Mouse (Mus musculus) embryo, embryonic 9.5 days (tissue): ENCODE data around the gene Hap1.

ENCODE experiments used
- DNase-seq: peaks from one replicate; pipeline ENCODE4 v3.0.0-alpha.2; 2017; ENCODE audit errors: extremely low spot score

Hap1 gene

GRCm38 (mm10) chr11:100355972-100356818 lies at the start of gene Hap1:
Hap1 (minus strand) TSS chr11:100356128.
- DNase-seq: peak; percentile 82

- DNase-seq: no peak
These were observed 48.6 kb upstream of the Hap1 start for GRCm38 (mm10) chr11:100404456-100405074.

DNA sequence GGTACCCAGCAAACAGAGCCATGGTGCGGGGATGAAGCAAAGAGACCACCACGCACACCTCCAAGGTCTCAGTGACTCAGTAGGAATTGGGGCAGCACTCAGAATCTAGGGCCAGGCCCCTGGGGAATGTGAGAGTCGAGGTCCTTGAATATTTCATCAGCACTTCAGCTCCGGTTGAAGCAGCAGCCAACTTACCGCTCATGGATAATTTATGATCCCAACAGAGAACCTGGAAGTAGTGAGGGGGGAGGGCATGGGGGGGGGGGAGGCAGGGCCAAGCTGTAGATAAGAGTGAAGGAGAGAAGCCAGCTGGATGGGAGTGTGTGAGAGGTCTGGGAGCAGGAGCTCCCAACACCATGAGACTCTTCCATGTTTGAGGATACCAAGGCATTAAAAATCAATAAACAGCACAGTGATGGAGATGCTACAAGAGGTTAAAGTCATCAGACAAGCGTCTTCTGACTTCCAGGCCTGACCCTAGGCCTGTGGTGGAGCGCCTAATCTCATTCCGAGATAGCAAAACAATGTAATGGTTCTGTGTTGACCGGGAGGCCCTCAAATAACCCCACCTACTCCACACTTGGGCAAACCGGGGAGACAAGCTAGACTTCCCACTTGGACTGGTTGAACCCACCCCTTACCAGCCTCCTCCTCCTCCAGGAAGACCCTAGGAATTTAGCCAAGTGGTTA lies 47.7 kb upstream of the Hap1 start:
- no peak for DNase-seq

GRCm38 (mm10) chr11:100402682-100403081 lies 46.8 kb upstream of the Hap1 start:
- no peak for DNase-seq

- DNase-seq: no peak
These were observed 46.3 kb upstream of the Hap1 start for GRCm38 (mm10) chr11:100402240-100402639.

- DNase-seq: no peak
These were observed 44.9 kb upstream of the Hap1 start for GRCm38 (mm10) chr11:100400842-100401241.

DNA sequence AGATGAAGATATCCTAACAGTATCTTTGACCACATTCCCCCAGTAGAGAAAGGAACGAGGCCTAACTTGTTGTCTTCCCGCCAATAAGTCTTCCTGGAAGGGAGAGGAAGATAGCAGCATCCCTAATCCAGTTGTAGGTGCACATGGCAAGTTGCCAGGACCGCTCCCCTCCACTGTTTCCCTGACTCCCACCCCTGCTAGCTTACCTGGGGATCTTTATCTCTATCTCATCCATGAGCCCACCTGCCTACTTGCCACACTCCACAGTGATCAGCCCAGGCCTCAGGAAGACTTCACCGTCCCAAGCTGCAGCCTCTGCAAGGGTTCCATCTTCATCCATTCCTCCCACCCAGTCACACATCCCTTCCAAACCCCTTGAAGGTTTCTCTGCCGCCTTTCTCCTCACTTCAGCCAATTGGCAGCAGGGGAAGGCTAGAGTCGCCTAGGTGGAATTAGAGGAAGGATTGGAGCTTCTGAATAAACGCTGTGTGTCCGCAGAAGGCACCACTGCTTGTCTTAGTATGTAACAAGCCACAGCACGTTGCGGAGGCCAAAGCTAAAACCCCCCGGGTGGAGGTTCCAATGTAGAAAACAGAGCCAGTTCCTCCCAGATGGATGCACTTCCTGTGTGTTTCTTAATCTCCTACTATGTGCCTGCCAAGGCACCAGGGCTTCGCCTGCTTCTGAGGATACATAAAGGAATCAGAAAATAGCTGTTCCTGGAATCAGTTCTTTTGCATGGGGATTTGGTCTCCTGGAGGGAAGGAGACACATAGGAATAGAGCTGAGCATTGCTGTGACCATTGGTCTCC lies 44.0 kb upstream of the Hap1 start:
- no peak for DNase-seq

DNA sequence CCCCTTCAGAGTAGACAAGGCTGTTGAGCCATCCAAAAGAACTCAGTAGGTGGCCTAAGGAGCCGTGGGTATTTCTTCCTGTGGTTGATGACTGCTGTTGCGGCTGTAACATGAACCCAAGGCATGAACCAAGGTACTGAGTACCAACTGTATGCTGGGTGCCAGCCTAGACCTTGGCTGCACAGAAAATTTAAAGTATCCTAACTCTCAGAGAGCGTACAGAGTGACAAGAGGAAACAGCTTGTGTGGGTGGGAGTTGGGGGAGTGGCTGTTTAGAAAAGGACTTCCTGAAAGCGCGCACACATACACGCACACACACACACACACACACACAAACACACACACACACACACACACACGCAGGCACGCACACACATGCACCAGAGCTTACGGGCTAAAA lies 43.4 kb upstream of the Hap1 start:
- no peak for DNase-seq

DNA sequence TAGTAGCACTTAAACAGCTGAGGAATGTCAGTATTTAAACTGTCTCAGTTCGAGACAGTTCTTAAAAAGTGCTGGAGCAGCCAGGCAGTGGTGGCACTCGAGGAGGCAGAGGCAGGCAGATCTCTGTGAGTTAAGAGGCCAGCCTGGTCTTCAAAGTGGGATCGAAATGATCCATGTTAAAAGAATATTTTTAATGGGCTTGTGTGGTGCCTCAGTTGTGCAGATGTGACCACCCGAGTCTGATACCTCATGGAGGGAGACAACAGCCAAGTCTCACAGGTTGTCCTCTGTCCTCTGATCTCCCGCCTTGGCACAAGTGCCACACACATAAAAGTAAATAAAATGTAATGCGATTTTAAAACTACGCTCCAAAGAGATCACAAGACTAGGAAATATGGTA lies 42.6 kb upstream of the Hap1 start:
- DNase-seq: no peak

- DNase-seq: peak; percentile 99
These were observed 41.9 kb upstream of the Hap1 start, which contains the start of gene Jup for GRCm38 (mm10) chr11:100397600-100398389. Jup (minus strand) TSS chr11:100397763.

DNA sequence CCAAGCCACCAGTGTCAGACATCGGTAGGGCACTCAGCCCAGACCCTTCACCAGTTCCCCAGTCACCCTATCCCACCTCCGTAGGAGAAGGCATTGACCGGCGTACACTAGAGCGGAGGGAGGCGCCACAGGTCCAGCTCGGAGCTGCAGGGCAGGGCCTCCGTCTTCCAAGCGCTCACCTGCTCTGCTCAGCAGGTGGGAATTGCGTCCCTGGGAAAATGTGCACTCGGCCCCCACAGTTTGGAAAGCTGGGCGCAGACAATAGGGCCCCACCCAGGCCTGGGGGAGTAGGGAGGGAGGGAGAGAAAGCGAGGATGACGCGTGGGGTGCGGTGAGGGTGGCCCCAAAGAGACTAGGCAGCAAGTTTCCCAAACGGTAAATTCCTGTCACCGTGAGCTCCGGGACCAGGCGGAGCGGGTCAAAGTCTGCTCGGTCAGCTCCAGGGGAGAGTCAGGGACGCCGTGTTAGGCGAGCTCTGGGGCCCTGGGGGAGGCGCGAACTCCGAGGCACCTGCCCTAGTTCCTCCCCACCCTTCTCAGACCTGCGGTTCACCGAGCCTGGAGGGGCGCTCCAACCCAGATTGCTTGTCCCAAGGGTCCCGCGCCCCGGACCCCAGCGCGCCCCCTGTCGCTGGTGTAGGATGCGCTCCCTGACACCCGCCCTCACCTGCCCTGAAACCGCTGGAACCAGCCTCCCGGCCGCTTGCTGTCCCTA lies 41.1 kb upstream of the Hap1 start:
- no peak for DNase-seq

GRCm38 (mm10) chr11:100395861-100396631 lies 40.1 kb upstream of the Hap1 start:
- DNase-seq: peak; percentile 32

- no peak for DNase-seq
These were observed 39.3 kb upstream of the Hap1 start for GRCm38 (mm10) chr11:100395200-100395599.

GRCm38 (mm10) chr11:100394353-100395074 lies 38.6 kb upstream of the Hap1 start:
- no peak for DNase-seq

DNA sequence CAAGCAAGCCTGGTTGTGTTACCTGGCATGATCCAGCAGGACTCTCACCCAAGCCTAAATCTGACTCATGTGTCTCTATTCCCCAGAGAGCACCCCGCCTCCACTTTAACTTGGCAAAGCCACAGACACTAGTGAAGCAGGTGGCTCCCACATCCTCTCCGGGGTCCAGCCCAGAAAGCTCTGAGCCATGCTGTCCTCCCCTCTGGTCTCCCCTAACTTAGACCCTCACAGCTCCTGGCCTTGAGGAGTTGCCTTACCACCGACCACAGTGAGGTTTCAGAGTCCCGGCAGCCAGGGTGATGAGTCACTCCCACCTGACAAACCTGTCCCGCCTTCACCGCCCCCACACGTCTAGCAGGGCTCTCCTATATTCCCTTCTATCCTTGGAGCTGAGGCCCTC lies 37.8 kb upstream of the Hap1 start:
- DNase-seq: no peak

DNA sequence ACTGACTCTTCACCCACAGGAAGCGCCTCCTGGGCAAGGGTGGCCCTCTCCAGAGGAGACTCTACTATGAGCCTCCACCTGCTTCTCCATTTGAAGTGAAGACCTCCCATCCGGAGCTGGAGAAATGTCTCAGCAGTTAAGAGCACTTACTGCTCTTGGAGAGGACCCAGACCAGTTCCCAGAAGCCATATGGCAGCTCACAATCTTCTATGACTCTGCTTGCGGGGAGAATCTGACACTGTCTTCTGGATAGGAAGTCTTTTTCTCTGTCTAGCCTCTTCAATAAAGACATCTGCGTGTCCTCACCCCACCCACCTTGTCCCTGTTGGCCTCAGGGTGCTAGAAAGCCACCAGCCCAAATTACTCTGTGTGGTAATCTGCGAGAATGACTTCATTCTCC lies 37.0 kb upstream of the Hap1 start:
- no peak for DNase-seq

- no peak for DNase-seq
These were observed 36.0 kb upstream of the Hap1 start for GRCm38 (mm10) chr11:100391884-100392345.

DNA sequence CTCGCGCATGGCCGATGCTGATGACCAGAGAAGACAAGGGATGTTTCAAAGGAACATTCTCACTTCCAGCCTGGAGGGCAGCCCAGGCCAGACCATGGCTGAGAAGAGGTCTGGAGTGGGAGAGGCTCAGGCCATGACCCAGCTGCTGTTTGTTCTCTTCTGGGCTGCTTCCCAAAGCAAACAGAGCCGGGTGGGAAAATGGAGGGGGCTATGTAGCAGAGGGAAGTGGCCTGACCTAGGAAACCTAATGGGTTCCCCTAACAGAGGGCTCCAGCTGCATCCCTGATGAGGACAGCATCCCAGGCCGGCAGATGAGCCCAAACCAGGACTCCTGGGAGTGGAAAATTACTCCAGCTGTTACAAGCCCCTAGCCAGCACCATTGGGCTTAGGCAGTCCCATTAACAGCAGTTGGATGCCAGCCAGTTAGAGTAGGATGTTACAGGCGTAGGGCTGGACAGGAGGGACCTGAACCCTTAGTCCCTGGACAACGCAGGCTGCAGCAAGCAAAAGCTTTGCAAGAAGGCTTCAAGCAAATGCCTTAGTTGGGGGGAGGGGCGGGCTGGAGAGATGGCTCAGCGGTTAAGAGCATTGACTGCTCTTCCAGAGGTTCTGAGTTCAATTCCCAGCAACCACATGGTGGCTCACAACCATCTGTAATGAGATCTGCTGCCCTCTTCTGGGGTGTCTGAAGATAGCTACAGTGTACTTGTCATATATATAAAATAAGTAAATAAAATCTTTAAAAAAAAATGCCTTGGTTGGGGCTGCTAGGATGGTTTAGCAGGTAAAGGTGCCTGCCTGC lies 35.4 kb upstream of the Hap1 start:
- DNase-seq: no peak
